Mouse (Mus musculus) lung, embryonic 14.5 days (tissue): ENCODE measurements around the gene Rere. TPM values are rescaled to one million over a fixed set of nuclear protein-coding genes. Genes with fewer than 3 reads are reported as not detected.

ENCODE experiments used
- ATAC-seq: fragments of 200-750 bp; cut with Nextera tagmentation; 2 replicates; pipeline ENCODE4 v1.8.0; 2017; ENCODE audit warnings: mild to moderate bottlenecking, moderate TSS enrichment, moderate library complexity; ENCODE audit not compliant: insufficient read depth
- DNase-seq: peaks from one replicate; pipeline ENCODE4 v3.0.0-alpha.2; 2015
- H3K27ac ChIP-seq: fragments of 300-500 bp; sonication (generic); 2 replicates; pipeline ENCODE4 v1.5.1; 2014; ENCODE audit warnings: low read depth, mild to moderate bottlenecking, moderate library complexity
- H3K27me3 ChIP-seq: fragments of 300-500 bp; sonication (generic); 2 replicates; pipeline ENCODE4 v1.6.1; 2014; ENCODE audit warnings: low read length, control low read depth; ENCODE audit not compliant: insufficient read depth
- H3K36me3 ChIP-seq: fragments of 300-500 bp; sonication (generic); 2 replicates; pipeline ENCODE4 v1.6.1; 2014; ENCODE audit warnings: control low read depth; ENCODE audit not compliant: insufficient read depth
- H3K4me1 ChIP-seq: fragments of 300-500 bp; sonication (generic); 2 replicates; pipeline ENCODE4 v1.6.1; 2014; ENCODE audit warnings: antibody characterized with exemption, control low read depth; ENCODE audit not compliant: insufficient read depth
- H3K4me2 ChIP-seq: fragments of 300-500 bp; sonication (generic); 2 replicates; pipeline ENCODE4 v1.6.1; 2014; ENCODE audit warnings: mild to moderate bottlenecking
- H3K4me3 ChIP-seq: fragments of 300-500 bp; sonication (generic); 2 replicates; pipeline ENCODE4 v1.5.1; 2014; ENCODE audit warnings: low read depth, low read length
- H3K9ac ChIP-seq: fragments of 300-500 bp; sonication (generic); 2 replicates; pipeline ENCODE4 v1.6.1; 2014
- H3K9me3 ChIP-seq: fragments of 300-500 bp; sonication (generic); 2 replicates; pipeline ENCODE4 v1.6.1; 2016; ENCODE audit warnings: low read depth, low read length, control low read depth
- CTCF ChIP-seq: IDR thresholded peaks from 2 replicates; pipeline ENCODE4 v1.5.1; 2016; ENCODE audit warnings: antibody characterized with exemption, low read depth
- WGBS: fragments of 180-500 bp; shearing (Covaris S2); extraction: QIAGEN DNeasy Blood & Tissue Kit; methylation state at CpG from one replicate; pipeline ENCODE4 v1.1.7; 2014; 5-methylcytosine and 5-hydroxymethylcytosine counted together
- polyA plus RNA-seq: library from polyadenylated mRNA; unstranded; fragments of >200 nt; fragmentation: Nextera tagmentation; extraction: Ambion mirVana; gene quantifications from 2 replicates; pipeline ENCODE4 v1.2.1, GENCODE M21; 2014

Rere gene
- 41.1 and 41.5 TPM in 2 replicates for polyA plus RNA-seq

GRCm38 (mm10) chr4:150281018-150281761, at the start of gene Rere:
Gene Rere (plus strand): TSS chr4:150281646.
- Histone ChIP-seq H3K9ac (peak within 1 kb of the TSS; percentile 98), H3K27ac (peak within 1 kb of the TSS; percentile 99), H3K9me3 (no peaks in the 10 kb centered on the region), H3K27me3 (no peaks in the 10 kb centered on the region), H3K36me3 (no peaks in the 10 kb centered on the region), H3K4me3 (peak within 1 kb of the TSS; percentile 99), H3K4me1 (0 out of 2 replicates have a peak, but pooled peaks cover 6% of the 10 kb centered on the region), H3K4me2 (peak within 1 kb of the TSS; percentile 79)
- no peak for TF ChIP-seq CTCF
- DNase-seq (peak; percentile 98), ATAC-seq (peak; percentile 99)
- under 1% methylated on average over 53 of the region's 60 CpGs for WGBS

GRCm38 (mm10) chr4:150231871-150232270, 49.6 kb upstream of the Rere start:
- DNase-seq (no peak), ATAC-seq (no peak)
- 49% methylated on average over 8 of the region's 8 CpGs for WGBS
- no peak for TF ChIP-seq CTCF
- Histone ChIP-seq H3K36me3 (no peaks in the 10 kb centered on the region), H3K4me3 (no peak overlapping the region), H3K9me3 (no peaks in the 10 kb centered on the region), H3K27me3 (no peaks in the 10 kb centered on the region), H3K4me2 (no peak overlapping the region), H3K27ac (no peak overlapping the region), H3K9ac (no peak overlapping the region), H3K4me1 (peaks cover 9% of the 10 kb centered on the region; the same call in 1 of the 2 replicates)

- H3K9ac ChIP-seq: no peak overlapping the region
- H3K9me3 ChIP-seq: no peaks in the 10 kb centered on the region
- WGBS: 39% methylated on average over 8 of the region's 8 CpGs
- no peak overlapping the region for H3K4me3 ChIP-seq
- H3K27me3 ChIP-seq: no peaks in the 10 kb centered on the region
- peak overlapping the region; percentile 48; the same call in 1 of the 2 replicates for H3K27ac ChIP-seq
- TF ChIP-seq CTCF: no peak
- ATAC-seq (no peak), DNase-seq (peak; percentile 18)
- peaks cover 9% of the 10 kb centered on the region for H3K4me1 ChIP-seq
- no peak overlapping the region for H3K4me2 ChIP-seq
- H3K36me3 ChIP-seq: peaks cover 10% of the 10 kb centered on the region
These were observed 46.7 kb upstream of the Rere start for GRCm38 (mm10) chr4:150234599-150235327.

- no peak for TF ChIP-seq CTCF
- Histone ChIP-seq H3K4me1 (peaks cover 14% of the 10 kb centered on the region), H3K4me2 (no peak overlapping the region), H3K4me3 (no peak overlapping the region), H3K9ac (no peak overlapping the region), H3K27me3 (no peaks in the 10 kb centered on the region), H3K27ac (no peak overlapping the region; the same call in 1 of the 2 replicates), H3K9me3 (no peaks in the 10 kb centered on the region), H3K36me3 (peaks cover 17% of the 10 kb centered on the region)
- DNase-seq (no peak), ATAC-seq (no peak)
- WGBS: 74% methylated on average over 4 of the region's 4 CpGs
These were observed 45.9 kb upstream of the Rere start for GRCm38 (mm10) chr4:150235585-150235984.

- peak overlapping the region; percentile 99 for H3K27ac ChIP-seq
- peaks cover 22% of the 10 kb centered on the region for H3K36me3 ChIP-seq
- peak overlapping the region; percentile 93 for H3K4me3 ChIP-seq
- peaks cover 10% of the 10 kb centered on the region for H3K4me1 ChIP-seq
- TF ChIP-seq CTCF: no peak
- WGBS: 70% methylated on average over 8 of the region's 8 CpGs
- no peaks in the 10 kb centered on the region for H3K9me3 ChIP-seq
- DNase-seq (no peak), ATAC-seq (no peak)
- peak overlapping the region; percentile 61 for H3K4me2 ChIP-seq
- H3K27me3 ChIP-seq: no peaks in the 10 kb centered on the region
- peak overlapping the region; percentile 97 for H3K9ac ChIP-seq
These were observed 45.4 kb upstream of the Rere start for GRCm38 (mm10) chr4:150236031-150236430.

GRCm38 (mm10) chr4:150236521-150237481, 44.6 kb upstream of the Rere start, which contains the start of gene Eno1:
Gene Eno1 (plus strand): TSS chr4:150236721.
- TF ChIP-seq CTCF: peak; percentile 29; the same call in 1 of the 2 replicates
- H3K36me3 ChIP-seq: peaks cover 29% of the 10 kb centered on the region
- peak within 1 kb of the TSS; percentile 97 for H3K9ac ChIP-seq
- ATAC-seq (peak; percentile 99), DNase-seq (peak; percentile 98)
- peaks cover 8% of the 10 kb centered on the region; the same call in 1 of the 2 replicates for H3K4me1 ChIP-seq
- H3K4me3 ChIP-seq: peak within 1 kb of the TSS; percentile 93
- no peaks in the 10 kb centered on the region for H3K27me3 ChIP-seq
- H3K27ac ChIP-seq: peak within 1 kb of the TSS; percentile 99
- WGBS: under 1% methylated on average over 73 of the region's 78 CpGs
- H3K4me2 ChIP-seq: peak within 1 kb of the TSS; percentile 86
- H3K9me3 ChIP-seq: no peaks in the 10 kb centered on the region
